ENCODE assay signal across 31 mouse cellular contexts in genomic region chr1:152457596-152457995, GRCm38 (mm10). TPM values are rescaled to one million over a fixed set of nuclear protein-coding genes. Genes with fewer than 3 reads are reported as not detected.
DNase-seq lines count a peak whose midpoint lies in the region; ATAC-seq and TF ChIP-seq lines count a peak whose summit lies in the region.
"Had no signal": no experiment of that assay in that cellular context is flagged by ENCODE, and none has a peak within 500 bp of the region (broad histone marks: within the 10 kb centered on the region; RNA-seq: fewer than 3 reads in every experiment).

No protein-coding gene starts in this region.

- DNase-seq in gastrocnemius, adult 2 months, result no peak
- DNase-seq in gastrocnemius, postnatal 4 days (ENCODE audit: low spot score in 2 of 2), result no peak
- no peak for DNase-seq in heart, postnatal 25 days (ENCODE audit: low spot score)
- DNase-seq in limb, embryonic 11.5 days (ENCODE audit: low spot score), result peak; percentile 16
- DNase-seq in limb, embryonic 10.5 days (ENCODE audit: low spot score), result no peak
- no peak for DNase-seq in frontal cortex, adult 2 months (ENCODE audit: extremely low spot score in 1 of 2, low spot score in 1 of 2)
- DNase-seq: adrenal gland, postnatal 10 days; cerebellum, adult 8-10 months; cerebellum, postnatal 25 days; gastrocnemius, postnatal 10 days; kidney, adult 8-10 months; kidney, postnatal 14 days; layer of hippocampus, adult 9-11 months; lung, postnatal 10 days; retina, postnatal 1 day; right cerebral cortex, postnatal 14 days; thymus, postnatal 14 days had no signal

- no peaks in the 10 kb centered on the region for H3K9me3 ChIP-seq in heart, embryonic 12.5 days (replicated peaks)
- H3K9me3 ChIP-seq in limb, embryonic 11.5 days (ENCODE audit: control insufficient read depth, low read length), result no peaks in the 10 kb centered on the region
- H3K9me3 ChIP-seq in limb, embryonic 10.5 days (replicated peaks), result no peaks in the 10 kb centered on the region
- H3K9me3 ChIP-seq in heart, embryonic 15.5 days (replicated peaks), result no peaks in the 10 kb centered on the region
- H3K9me3 ChIP-seq: hindbrain, embryonic 12.5 days; limb, embryonic 12.5 days; liver, embryonic 15.5 days; midbrain, embryonic 10.5 days; midbrain, embryonic 15.5 days; neural tube, embryonic 15.5 days had no signal

- H3K4me3 ChIP-seq in gastrocnemius, adult 2 months, result no peak overlapping the region
- no peak overlapping the region for H3K4me3 ChIP-seq in heart, embryonic 12.5 days
- no peak overlapping the region for H3K4me3 ChIP-seq in limb, embryonic 11.5 days (ENCODE audit: low read depth, low read length)
- no peak overlapping the region for H3K4me3 ChIP-seq in limb, embryonic 10.5 days
- H3K4me3 ChIP-seq in heart, embryonic 15.5 days, result no peak overlapping the region
- H3K4me3 ChIP-seq: hindbrain, embryonic 12.5 days; limb, embryonic 12.5 days; liver, embryonic 15.5 days; midbrain, embryonic 10.5 days; midbrain, embryonic 15.5 days; neural tube, embryonic 15.5 days had no signal

- no peak for TF ChIP-seq CTCF in gastrocnemius, adult 2 months (IDR thresholded peaks at IDR 0.05)

- no peaks in the 10 kb centered on the region for H3K27me3 ChIP-seq in heart, embryonic 12.5 days (replicated peaks)
- H3K27me3 ChIP-seq in limb, embryonic 11.5 days (ENCODE audit: control insufficient read depth, insufficient read depth, low read length), result no peaks in the 10 kb centered on the region
- no peaks in the 10 kb centered on the region for H3K27me3 ChIP-seq in limb, embryonic 10.5 days (ENCODE audit: low read depth, poor library complexity, severe bottlenecking)
- H3K27me3 ChIP-seq in heart, embryonic 15.5 days, result no peaks in the 10 kb centered on the region
- H3K27me3 ChIP-seq: hindbrain, embryonic 12.5 days; limb, embryonic 12.5 days; liver, embryonic 15.5 days; midbrain, embryonic 15.5 days; neural tube, embryonic 15.5 days; Patski had no signal

- ATAC-seq in heart, embryonic 12.5 days (ENCODE audit: insufficient number of reproducible peaks, low FRiP score), result peak; percentile 56
- ATAC-seq in limb, embryonic 11.5 days (ENCODE audit: insufficient number of reproducible peaks, low FRiP score, low TSS enrichment, low read depth), result no peak
- ATAC-seq in heart, embryonic 15.5 days (replicated peaks; ENCODE audit: insufficient number of reproducible peaks, insufficient read depth, low FRiP score, low read depth), result no peak; the same call in 1 of the 2 replicates
- ATAC-seq: forebrain, embryonic 16.5 days; intestine, embryonic 16.5 days; midbrain, embryonic 15.5 days; Patski had no signal

- 0 out of 2 replicates have a peak overlapping the region, but pooled peaks have one; percentile 1 for H3K27ac ChIP-seq in gastrocnemius, adult 2 months
- peak overlapping the region; percentile 73 for H3K27ac ChIP-seq in heart, embryonic 12.5 days (ENCODE audit: poor library complexity, severe bottlenecking)
- no peak overlapping the region for H3K27ac ChIP-seq in limb, embryonic 11.5 days (replicated peaks; ENCODE audit: low read depth, low read length)
- H3K27ac ChIP-seq in limb, embryonic 10.5 days, result no peak overlapping the region
- H3K27ac ChIP-seq in heart, embryonic 15.5 days, result peak overlapping the region; percentile 26; the same call in 1 of the 2 replicates
- H3K27ac ChIP-seq: hindbrain, embryonic 12.5 days; limb, embryonic 12.5 days; liver, embryonic 15.5 days; midbrain, embryonic 10.5 days; midbrain, embryonic 15.5 days; neural tube, embryonic 15.5 days had no signal

- intact Hi-C loops in gastrocnemius, adult 2 months (cut with DNase I), result loop anchor here (5.0 kb wide), 1 partner anchor 55 kb away; no protein-coding TSS in a partner anchor
- intact Hi-C loops in heart, postnatal 25 days (cut with DNase I), result loop anchor here (5.0 kb wide), 1 partner anchor 55 kb away; no protein-coding TSS in a partner anchor

- no peaks in the 10 kb centered on the region for H3K36me3 ChIP-seq in heart, embryonic 12.5 days
- no peaks in the 10 kb centered on the region for H3K36me3 ChIP-seq in limb, embryonic 11.5 days (ENCODE audit: control insufficient read depth, insufficient read depth, low read length)
- H3K36me3 ChIP-seq in limb, embryonic 10.5 days, result no peaks in the 10 kb centered on the region
- H3K36me3 ChIP-seq in heart, embryonic 15.5 days, result no peaks in the 10 kb centered on the region
- H3K36me3 ChIP-seq: hindbrain, embryonic 12.5 days; limb, embryonic 12.5 days; liver, embryonic 15.5 days; midbrain, embryonic 10.5 days; midbrain, embryonic 15.5 days; neural tube, embryonic 15.5 days had no signal

- WGBS in heart, embryonic 12.5 days, result 25% methylated on average over 5 of the region's 5 CpGs
- WGBS in limb, embryonic 11.5 days, result 83% methylated on average over 5 of the region's 5 CpGs
- WGBS in limb, embryonic 10.5 days, result 81% methylated on average over 5 of the region's 5 CpGs
- WGBS in heart, embryonic 15.5 days, result 37% methylated on average over 5 of the region's 5 CpGs

- H3K9ac ChIP-seq in heart, embryonic 12.5 days, result no peak overlapping the region
- no peak overlapping the region for H3K9ac ChIP-seq in limb, embryonic 11.5 days (ENCODE audit: low read length)
- no peak overlapping the region for H3K9ac ChIP-seq in heart, embryonic 15.5 days
- H3K9ac ChIP-seq: hindbrain, embryonic 12.5 days; limb, embryonic 12.5 days; liver, embryonic 15.5 days; midbrain, embryonic 15.5 days; neural tube, embryonic 15.5 days had no signal

- peaks cover 51% of the 10 kb centered on the region for H3K4me1 ChIP-seq in heart, embryonic 12.5 days (replicated peaks)
- no peaks in the 10 kb centered on the region for H3K4me1 ChIP-seq in limb, embryonic 11.5 days (ENCODE audit: control insufficient read depth, insufficient read depth, low read length)
- no peaks in the 10 kb centered on the region for H3K4me1 ChIP-seq in limb, embryonic 10.5 days
- H3K4me1 ChIP-seq in heart, embryonic 15.5 days (replicated peaks), result peaks cover 20% of the 10 kb centered on the region
- H3K4me1 ChIP-seq: liver, embryonic 15.5 days had no signal

- no peak overlapping the region for H3K4me2 ChIP-seq in heart, embryonic 12.5 days
- no peak overlapping the region for H3K4me2 ChIP-seq in limb, embryonic 11.5 days (ENCODE audit: low read depth, severe bottlenecking)
- H3K4me2 ChIP-seq in heart, embryonic 15.5 days, result no peak overlapping the region
- H3K4me2 ChIP-seq: hindbrain, embryonic 12.5 days; limb, embryonic 12.5 days; liver, embryonic 15.5 days; midbrain, embryonic 15.5 days; neural tube, embryonic 15.5 days had no signal

RNA-seq across cellular contexts. Expression of gene Colgalt2, which starts 58.0 kb away (rescaled TPM):
- 1 to 10 TPM; 1.6 to 2.5 TPM for total RNA-seq in gastrocnemius, adult 2 months (2021)
- total RNA-seq in gastrocnemius, postnatal 4 days (2021), result 1 to 10 TPM; 5.4 to 5.5 TPM
- polyA plus RNA-seq in heart, embryonic 12.5 days (2016; fragmentation: Nextera tagmentation; extraction: Ambion mirVana), result 5.5 TPM in 2 replicates
- total RNA-seq in heart, postnatal 25 days (2021), result 1 to 10 TPM; 3.5 to 4.3 TPM
- polyA plus RNA-seq in limb, embryonic 11.5 days (2014; fragmentation: Nextera tagmentation; extraction: Ambion mirVana), result 1.6 and 3.0 TPM in 2 replicates
- 1.0 and 1.4 TPM in 2 replicates for polyA plus RNA-seq in limb, embryonic 10.5 days (2016; fragmentation: Nextera tagmentation; extraction: Ambion mirVana)
- 1.8 and 2.1 TPM in 2 replicates for polyA plus RNA-seq in heart, embryonic 15.5 days (2015; fragmentation: Nextera tagmentation; extraction: Ambion mirVana)
- polyA plus RNA-seq in frontal cortex, adult 2 months (2012; rRNA removed), result 5.9 and 7.7 TPM in 2 replicates
- total RNA-seq: granulocyte monocyte progenitor cell, adult 5-6 weeks; megakaryocyte progenitor cell, adult 5-6 weeks; MEL had no signal
- polyA plus RNA-seq: Patski had no signal

Comparison
In these comparisons a context has a peak if more than half of its experiments do, and no peak if none do; other contexts are left out.
1. H3K27ac ChIP-seq: peak in gastrocnemius, adult 2 months (single experiment), heart, embryonic 12.5 days (single experiment) and heart, embryonic 15.5 days (single experiment); none in limb, embryonic 11.5 days (single experiment) and limb, embryonic 10.5 days (single experiment).